Mouse (Mus musculus) lung, adult 2 months (tissue): ENCODE measurements at regions not wholly inside any gene's neighbourhood (a gene's known extent, or its start where the extent isn't known, plus 50 kb on each side); places are given as distances from the start of the nearest gene placed in this dataset.

Experiments
- CTCF ChIP-seq: fragments of 200-500 bp; IDR thresholded peaks from 2 replicates; pipeline ENCODE4 v1.5.1; 2011; ENCODE audit warnings: mild to moderate bottlenecking, low read length, control low read depth; ENCODE audit not compliant: insufficient read depth
- POLR2A ChIP-seq: fragments of 200-500 bp; IDR thresholded peaks from 2 replicates; pipeline ENCODE4 v1.6.1; 2011; ENCODE audit warnings: low read depth, mild to moderate bottlenecking, control low read depth, low read length, borderline replicate concordance; ENCODE audit errors: extremely low read depth

DNA sequence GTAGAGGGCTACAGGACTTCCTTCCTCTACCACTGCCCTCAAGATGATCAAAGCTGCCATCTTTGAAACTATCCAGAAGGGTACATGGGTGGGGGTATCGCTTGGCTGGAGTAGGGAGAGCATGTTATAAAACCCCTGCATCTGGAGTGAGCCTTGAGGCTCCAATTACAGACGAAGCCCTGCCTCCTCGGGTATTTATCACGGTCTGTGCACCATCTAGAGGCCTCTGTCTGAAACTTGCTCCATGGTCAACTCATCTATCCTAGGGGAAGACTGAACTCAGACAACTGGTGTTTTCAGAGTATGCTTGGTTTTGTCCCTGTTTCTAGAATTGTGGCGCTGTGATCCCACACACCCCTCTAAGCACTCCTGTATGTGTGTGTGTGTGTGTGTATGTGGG, 59.7 kb upstream of the Dapl1 start:
- TF ChIP-seq POLR2A: no peak
- peak; percentile 55 for TF ChIP-seq CTCF
